In genomic region chr8:20353579-20353978, GRCm38 (mm10) we compare ENCODE assay signal across 13 mouse cellular contexts. TPM values are rescaled to one million over a fixed set of nuclear protein-coding genes. Genes with fewer than 3 reads are reported as not detected.
"Had no signal": no experiment of that assay in that cellular context is flagged by ENCODE, and none has a peak within 500 bp of the region (broad histone marks: within the 10 kb centered on the region; RNA-seq: fewer than 3 reads in every experiment).

No protein-coding gene starts in this region.

RNA-seq across cellular contexts. Expression of gene Gm15319, which starts 9.4 kb away (rescaled TPM):
- total RNA-seq: monocyte, adult 5-6 weeks had no signal
- polyA plus RNA-seq: kidney, embryonic 15.5 days; large intestine, adult 2 months; limb, embryonic 11.5 days; limb, embryonic 15.5 days; liver, embryonic 12.5 days; liver, embryonic 16.5 days; lung, embryonic 15.5 days; macrophage; midbrain, embryonic 11.5 days; midbrain, embryonic 15.5 days; neural tube, embryonic 13.5 days; small intestine, adult 2 months had no signal
